Mouse (Mus musculus) midbrain, embryonic 15.5 days (tissue): ENCODE data around the gene Cdc16. TPM values are rescaled to one million over a fixed set of nuclear protein-coding genes. Genes with fewer than 3 reads are reported as not detected.

Source experiments
- ATAC-seq: fragments of 200-750 bp; cut with Nextera tagmentation; replicated peaks from 2 replicates; pipeline ENCODE4 v1.8.0; 2017; ENCODE audit warnings: moderate TSS enrichment
- H3K27ac ChIP-seq: fragments of 300-500 bp; sonication (generic); 2 replicates; pipeline ENCODE4 v1.5.1; 2015; ENCODE audit warnings: mild to moderate bottlenecking, inconsistent platforms
- H3K27me3 ChIP-seq: fragments of 300-500 bp; sonication (generic); replicated peaks from 2 replicates; pipeline ENCODE4 v1.6.1; 2015; ENCODE audit warnings: inconsistent platforms
- H3K36me3 ChIP-seq: fragments of 300-500 bp; sonication (generic); replicated peaks from 2 replicates; pipeline ENCODE4 v1.6.1; 2015; ENCODE audit warnings: inconsistent platforms
- H3K4me1 ChIP-seq: fragments of 300-500 bp; sonication (generic); 2 replicates; pipeline ENCODE4 v1.6.1; 2015; ENCODE audit warnings: inconsistent platforms
- H3K4me2 ChIP-seq: fragments of 300-500 bp; sonication (generic); 2 replicates; pipeline ENCODE4 v1.6.1; 2015; ENCODE audit warnings: inconsistent platforms, mild to moderate bottlenecking, moderate library complexity
- H3K4me3 ChIP-seq: fragments of 300-500 bp; sonication (generic); 2 replicates; pipeline ENCODE4 v1.5.1; 2015; ENCODE audit warnings: mild to moderate bottlenecking, inconsistent platforms
- H3K9ac ChIP-seq: fragments of 300-500 bp; sonication (generic); 2 replicates; pipeline ENCODE4 v1.6.1; 2015; ENCODE audit warnings: mild to moderate bottlenecking, inconsistent platforms
- H3K9me3 ChIP-seq: fragments of 300-500 bp; sonication (generic); 2 replicates; pipeline ENCODE4 v1.6.1; 2016; ENCODE audit warnings: inconsistent platforms
- WGBS: fragments of 180-500 bp; shearing (Covaris S2); methylation state at CpG from one replicate; pipeline ENCODE4 v1.1.7; 2015; ENCODE audit warnings: mixed read lengths; 5-methylcytosine and 5-hydroxymethylcytosine counted together
- polyA plus RNA-seq: library from polyadenylated mRNA; unstranded; fragments of >200 nt; fragmentation: Nextera tagmentation; extraction: Ambion mirVana; gene quantifications from 2 replicates; pipeline ENCODE4 v1.2.1, GENCODE M21; 2015

Cdc16 gene
- polyA plus RNA-seq, 1 experiment from 2014 or later: 162 TPM

- H3K4me1 ChIP-seq: peaks cover 29% of the 10 kb centered on the region
- H3K27ac ChIP-seq: peak overlapping the region; percentile 83
- H3K4me2 ChIP-seq: peak overlapping the region; percentile 96
- ATAC-seq: peak; percentile 83
- H3K9me3 ChIP-seq: no peaks in the 10 kb centered on the region
- peak overlapping the region; percentile 95 for H3K9ac ChIP-seq
- 1% methylated on average over 38 of the region's 38 CpGs for WGBS
- H3K4me3 ChIP-seq: peak overlapping the region; percentile 98
- H3K36me3 ChIP-seq: peaks cover 19% of the 10 kb centered on the region
- no peaks in the 10 kb centered on the region for H3K27me3 ChIP-seq
Measured at GRCm38 (mm10) chr8:13757805-13758727, 590 bp downstream of the Cdc16 start.

- 89% methylated on average over 11 of the region's 11 CpGs for WGBS
- Histone ChIP-seq H3K4me2 (no peak overlapping the region), H3K27ac (no peak overlapping the region), H3K27me3 (no peaks in the 10 kb centered on the region), H3K4me1 (no peaks in the 10 kb centered on the region), H3K4me3 (no peak overlapping the region), H3K36me3 (peaks cover 83% of the 10 kb centered on the region), H3K9ac (no peak overlapping the region), H3K9me3 (no peaks in the 10 kb centered on the region)
- no peak for ATAC-seq
Measured at GRCm38 (mm10) chr8:13769206-13769605, 11.7 kb downstream of the Cdc16 start.

- Histone ChIP-seq H3K27me3 (no peaks in the 10 kb centered on the region), H3K4me2 (no peak overlapping the region), H3K9me3 (no peaks in the 10 kb centered on the region), H3K4me3 (no peak overlapping the region), H3K4me1 (peaks cover 9% of the 10 kb centered on the region), H3K9ac (no peak overlapping the region), H3K36me3 (peaks cover 44% of the 10 kb centered on the region), H3K27ac (no peak overlapping the region)
- no peak for ATAC-seq
- WGBS: 91% methylated on average over 3 of the region's 3 CpGs
Measured at GRCm38 (mm10) chr8:13780536-13780935, 23.1 kb downstream of the Cdc16 start.

GRCm38 (mm10) chr8:13785250-13785763, 27.8 kb downstream of the Cdc16 start, which contains the start of gene Upf3a:
Gene Upf3a, plus strand, starts transcription at chr8:13785615.
- Histone ChIP-seq H3K4me3 (peak within 1 kb of the TSS; percentile 73), H3K4me1 (peaks cover 14% of the 10 kb centered on the region), H3K9me3 (no peaks in the 10 kb centered on the region), H3K27ac (peak within 1 kb of the TSS; percentile 96), H3K9ac (peak within 1 kb of the TSS; percentile 69), H3K27me3 (no peaks in the 10 kb centered on the region), H3K4me2 (peak within 1 kb of the TSS; percentile 87), H3K36me3 (peaks cover 15% of the 10 kb centered on the region)
- ATAC-seq: peak; percentile 96
- 0% methylated on average over 46 of the region's 47 CpGs for WGBS

- peak overlapping the region; percentile 73 for H3K4me3 ChIP-seq
- WGBS: 0% methylated on average over 41 of the region's 47 CpGs
- ATAC-seq: peak; percentile 96
Measured at GRCm38 (mm10) chr8:13785764-13786299, 28.4 kb downstream of the Cdc16 start.

DNA sequence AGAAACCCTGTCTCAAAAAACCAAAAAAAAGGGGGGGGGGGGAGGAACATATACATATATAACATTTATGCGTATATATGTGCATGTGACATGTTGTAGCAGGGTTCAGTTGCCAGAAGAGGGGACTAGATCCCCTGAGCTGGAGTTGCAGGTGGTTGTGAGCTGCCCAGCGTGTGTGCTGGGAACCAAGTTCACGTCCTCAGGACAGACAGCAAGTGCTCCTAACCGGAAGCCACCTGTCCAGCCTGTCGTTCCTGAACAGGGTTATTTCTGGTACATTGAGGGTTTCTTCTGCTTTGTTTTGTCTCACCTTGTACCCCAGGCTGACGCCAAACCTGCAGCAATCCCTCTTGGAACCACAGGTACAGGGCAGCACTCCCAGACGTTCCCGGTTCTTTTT, 32.1 kb downstream of the Cdc16 start:
- H3K27ac ChIP-seq: no peak overlapping the region
- H3K27me3 ChIP-seq: no peaks in the 10 kb centered on the region
- H3K4me3 ChIP-seq: no peak overlapping the region
- H3K4me1 ChIP-seq: peaks cover 10% of the 10 kb centered on the region
- 91% methylated on average over 8 of the region's 8 CpGs for WGBS
- no peaks in the 10 kb centered on the region for H3K9me3 ChIP-seq
- no peak for ATAC-seq
- H3K4me2 ChIP-seq: no peak overlapping the region
- no peak overlapping the region for H3K9ac ChIP-seq
- peaks cover 12% of the 10 kb centered on the region for H3K36me3 ChIP-seq

More at GRCm38 (mm10) chr8:13785764-13786299, 28.4 kb downstream of the Cdc16 start:
- Histone ChIP-seq H3K36me3 (peaks cover 11% of the 10 kb centered on the region), H3K9me3 (no peaks in the 10 kb centered on the region), H3K27ac (peak overlapping the region; percentile 96), H3K4me1 (peaks cover 14% of the 10 kb centered on the region), H3K9ac (peak overlapping the region; percentile 69), H3K4me2 (peak overlapping the region; percentile 87), H3K27me3 (no peaks in the 10 kb centered on the region)

GRCm38 (mm10) chr8:13793097-13793745, 35.7 kb downstream of the Cdc16 start:
- no peaks in the 10 kb centered on the region for H3K27me3 ChIP-seq
- peaks cover 34% of the 10 kb centered on the region for H3K36me3 ChIP-seq
- 96% methylated on average over 8 of the region's 8 CpGs for WGBS
- H3K27ac ChIP-seq: no peak overlapping the region
- H3K4me2 ChIP-seq: no peak overlapping the region
- H3K4me3 ChIP-seq: no peak overlapping the region
- H3K9ac ChIP-seq: no peak overlapping the region
- no peaks in the 10 kb centered on the region for H3K4me1 ChIP-seq
- no peaks in the 10 kb centered on the region for H3K9me3 ChIP-seq
- no peak for ATAC-seq

GRCm38 (mm10) chr8:13793746-13794101, 36.2 kb downstream of the Cdc16 start:
- Histone ChIP-seq H3K9ac (no peak overlapping the region), H3K36me3 (peaks cover 35% of the 10 kb centered on the region), H3K27me3 (no peaks in the 10 kb centered on the region), H3K4me3 (no peak overlapping the region), H3K4me2 (no peak overlapping the region), H3K9me3 (no peaks in the 10 kb centered on the region), H3K4me1 (no peaks in the 10 kb centered on the region), H3K27ac (no peak overlapping the region)
- no peak for ATAC-seq
- WGBS: 95% methylated on average over 11 of the region's 11 CpGs

DNA sequence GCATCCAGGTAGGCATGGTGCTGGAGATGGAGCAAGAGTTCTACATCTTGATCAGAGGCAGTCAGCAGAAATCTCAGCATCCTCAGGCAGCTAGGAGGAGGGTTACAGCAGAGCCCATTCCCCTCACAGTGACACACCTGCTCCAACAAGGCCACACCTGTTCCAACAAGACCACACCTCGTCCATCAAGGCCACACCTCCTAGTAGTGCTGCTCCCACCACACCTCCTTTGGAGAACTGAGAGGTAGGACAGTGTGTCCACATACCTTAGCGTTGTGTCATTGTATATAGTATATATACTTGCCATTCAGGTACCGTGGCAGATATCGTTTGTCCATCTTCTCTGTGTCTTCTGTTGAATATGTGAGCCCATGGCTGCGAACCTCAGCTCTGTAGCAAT, 40.2 kb downstream of the Cdc16 start:
- H3K36me3 ChIP-seq: peaks cover 27% of the 10 kb centered on the region
- H3K4me2 ChIP-seq: no peak overlapping the region
- H3K27me3 ChIP-seq: no peaks in the 10 kb centered on the region
- H3K27ac ChIP-seq: no peak overlapping the region
- H3K9ac ChIP-seq: no peak overlapping the region
- H3K4me3 ChIP-seq: no peak overlapping the region
- WGBS: 92% methylated on average over 5 of the region's 5 CpGs
- ATAC-seq: no peak
- no peaks in the 10 kb centered on the region for H3K9me3 ChIP-seq
- no peaks in the 10 kb centered on the region for H3K4me1 ChIP-seq

DNA sequence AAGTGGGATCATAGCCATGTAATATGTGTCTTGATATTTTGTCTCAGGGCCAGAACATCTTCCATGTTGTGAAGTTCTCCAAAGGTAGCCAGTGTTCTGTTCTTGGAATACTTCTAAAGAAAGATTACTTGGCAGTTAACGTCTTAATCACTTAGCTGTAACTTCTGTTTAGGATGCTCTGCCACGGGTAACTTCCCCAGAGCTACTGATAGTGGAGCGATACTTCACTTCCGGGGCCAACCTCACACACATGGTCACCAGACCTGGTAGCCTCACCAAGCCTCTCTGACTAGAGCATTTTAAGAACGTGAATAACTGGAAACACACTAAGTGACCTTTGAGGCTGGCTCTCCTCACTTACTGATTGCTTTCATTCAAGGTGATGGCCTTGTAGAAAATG, 42.1 kb downstream of the Cdc16 start:
- no peaks in the 10 kb centered on the region for H3K9me3 ChIP-seq
- H3K27ac ChIP-seq: no peak overlapping the region
- 94% methylated on average over 5 of the region's 5 CpGs for WGBS
- no peak for ATAC-seq
- no peak overlapping the region for H3K9ac ChIP-seq
- H3K4me1 ChIP-seq: no peaks in the 10 kb centered on the region
- no peak overlapping the region for H3K4me2 ChIP-seq
- H3K36me3 ChIP-seq: peaks cover 24% of the 10 kb centered on the region
- H3K4me3 ChIP-seq: no peak overlapping the region
- no peaks in the 10 kb centered on the region for H3K27me3 ChIP-seq

GRCm38 (mm10) chr8:13828598-13829172, 71.2 kb downstream of the Cdc16 start:
- Histone ChIP-seq H3K27me3 (no peaks in the 10 kb centered on the region), H3K4me3 (no peak overlapping the region), H3K9me3 (no peaks in the 10 kb centered on the region), H3K36me3 (no peaks in the 10 kb centered on the region), H3K4me1 (no peaks in the 10 kb centered on the region), H3K9ac (no peak overlapping the region), H3K27ac (no peak overlapping the region), H3K4me2 (no peak overlapping the region)
- ATAC-seq: no peak
- WGBS: 81% methylated on average over 7 of the region's 7 CpGs
